Mouse (Mus musculus) WW6 (cell line): ENCODE measurements around the gene Gstp1.

Source experiments
- DNase-seq: peaks from one replicate; pipeline ENCODE4 v3.0.0-alpha.2; 2013; ENCODE audit warnings: low read depth, low spot score

The Gstp1 gene

DNA sequence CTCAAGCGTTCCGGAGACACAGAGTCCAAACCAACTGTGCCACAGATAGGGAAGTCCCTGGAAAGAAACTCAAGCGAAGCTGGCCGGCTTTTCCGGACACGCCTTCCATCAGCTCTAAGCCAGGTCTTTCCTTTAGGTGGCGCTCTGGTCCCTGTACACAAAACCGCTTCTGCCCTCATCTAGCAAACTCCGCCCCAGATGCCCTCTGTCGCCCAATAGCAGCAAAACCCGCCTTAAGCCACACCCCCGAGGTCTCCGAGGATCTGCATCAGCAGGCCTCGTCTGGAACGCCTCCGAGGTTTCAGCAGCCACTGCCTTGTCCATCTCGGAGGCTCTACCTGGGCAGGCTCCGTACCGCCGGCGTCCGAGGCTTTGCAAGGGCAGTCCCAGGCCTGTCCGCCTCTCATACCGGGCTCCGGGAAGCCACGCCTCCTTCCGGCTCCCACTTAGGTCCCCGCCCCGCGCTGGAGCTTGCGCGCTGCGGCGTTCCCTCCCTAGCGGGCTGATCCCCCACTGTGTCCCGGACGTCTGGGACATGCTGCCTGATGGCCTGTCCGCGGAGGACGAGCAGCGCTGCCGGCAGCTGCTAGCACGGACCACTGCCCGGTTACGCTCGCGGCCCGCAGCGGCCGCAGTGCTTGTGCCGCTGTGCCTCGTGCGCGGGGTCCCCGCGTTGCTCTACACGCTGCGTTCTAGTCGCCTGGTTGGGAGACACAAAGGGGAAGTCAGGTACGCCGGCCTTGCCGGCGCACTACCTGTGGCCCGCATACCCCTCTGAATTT, 37.5 kb downstream of the Gstp1 start, which contains the start of the genes Nudt8 and Gm49405:
Nudt8 (plus strand) TSS at position 462 of the 782 bp plus-strand sequence.
Gm49405 (plus strand) TSS at position 508 of the 782 bp plus-strand sequence.
- DNase-seq, result peak; percentile 90

DNA sequence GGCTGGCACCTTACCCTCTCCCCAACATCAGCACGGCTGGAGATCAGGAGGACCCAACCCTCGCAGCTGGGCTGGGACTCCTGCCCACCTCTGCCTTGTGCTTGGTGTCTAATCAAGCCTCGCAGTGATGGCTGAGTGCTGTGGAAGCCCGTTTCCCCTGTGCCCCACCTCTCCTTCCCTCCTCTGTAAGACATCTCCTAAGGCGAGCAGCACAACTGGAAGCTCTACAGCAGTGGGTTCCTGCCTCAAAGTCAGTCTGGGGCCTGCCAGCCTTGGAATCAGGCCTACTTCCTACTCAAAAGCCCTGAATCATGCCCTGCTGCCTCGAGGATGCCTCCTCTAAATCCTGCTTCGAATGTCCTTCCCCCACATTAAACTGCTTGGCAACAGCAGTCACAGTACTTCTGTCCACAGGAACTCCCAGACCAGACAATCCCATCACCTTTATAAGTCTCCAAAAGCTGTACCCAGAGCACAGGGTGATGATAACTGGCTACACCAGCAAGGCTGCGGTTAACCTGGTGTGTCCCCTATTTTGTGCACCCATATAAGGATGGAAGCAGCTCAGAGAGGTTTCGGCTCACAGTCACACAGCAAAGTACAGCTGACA, 38.6 kb downstream of the Gstp1 start:
- DNase-seq, result no peak

DNA sequence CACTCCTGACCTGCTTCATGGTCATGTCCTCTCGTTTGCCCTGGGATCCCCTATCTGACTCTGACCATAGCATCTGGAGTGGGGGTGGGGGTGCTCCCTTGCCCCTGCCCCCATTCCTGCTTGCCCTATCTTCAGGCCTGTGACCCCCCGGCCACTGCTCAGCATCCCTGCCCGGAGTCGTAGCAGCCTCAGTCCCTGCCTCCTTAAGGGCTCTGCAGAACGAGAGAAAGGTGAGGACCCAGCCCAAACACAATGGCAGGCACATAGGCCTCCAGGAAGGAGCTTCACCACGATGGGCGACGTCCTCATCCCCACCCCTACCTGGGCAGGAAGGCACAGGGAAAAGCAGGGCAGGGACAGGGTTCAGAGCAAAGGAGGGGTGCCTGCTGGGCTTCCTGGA, 39.5 kb downstream of the Gstp1 start:
- DNase-seq, result no peak

DNA sequence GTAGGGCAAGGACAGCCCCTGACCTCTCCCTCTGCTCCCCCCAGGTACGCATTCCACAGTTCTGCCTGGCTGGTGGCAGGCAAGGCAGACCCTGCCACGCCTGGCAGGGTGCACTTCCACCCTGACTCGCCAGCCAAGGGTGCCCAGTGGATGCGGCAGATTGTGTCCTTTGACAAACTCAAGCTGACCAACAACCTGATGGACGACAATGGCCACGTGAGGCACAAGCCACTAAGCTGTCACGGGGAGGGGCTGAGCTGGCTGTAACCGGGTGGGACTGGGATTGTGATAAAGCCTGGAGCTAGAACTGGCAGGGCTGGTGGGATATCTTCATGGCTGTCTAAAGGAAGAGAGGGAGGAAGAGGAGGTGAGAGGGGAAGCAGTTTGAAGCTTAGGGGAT, 40.6 kb downstream of the Gstp1 start:
- no peak for DNase-seq

DNA sequence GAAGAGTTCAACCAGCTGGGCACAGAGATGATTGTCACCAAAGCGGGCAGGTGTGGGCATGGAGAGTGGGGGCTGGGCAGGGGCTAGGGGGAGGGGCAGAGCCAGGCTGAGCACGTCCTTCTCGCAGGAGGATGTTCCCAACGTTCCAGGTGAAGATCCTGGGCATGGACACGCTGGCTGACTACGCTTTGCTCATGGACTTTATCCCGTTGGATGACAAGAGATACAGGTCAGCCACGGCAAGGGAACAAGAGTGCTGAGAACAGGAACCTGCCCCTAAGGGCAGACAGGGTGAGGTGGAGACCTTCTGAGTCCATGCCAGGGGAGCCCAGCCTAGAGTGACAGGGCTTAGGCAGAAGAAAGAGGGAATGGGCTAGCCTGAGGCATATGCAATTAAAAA, 41.0 kb downstream of the Gstp1 start:
- DNase-seq, result no peak

DNA sequence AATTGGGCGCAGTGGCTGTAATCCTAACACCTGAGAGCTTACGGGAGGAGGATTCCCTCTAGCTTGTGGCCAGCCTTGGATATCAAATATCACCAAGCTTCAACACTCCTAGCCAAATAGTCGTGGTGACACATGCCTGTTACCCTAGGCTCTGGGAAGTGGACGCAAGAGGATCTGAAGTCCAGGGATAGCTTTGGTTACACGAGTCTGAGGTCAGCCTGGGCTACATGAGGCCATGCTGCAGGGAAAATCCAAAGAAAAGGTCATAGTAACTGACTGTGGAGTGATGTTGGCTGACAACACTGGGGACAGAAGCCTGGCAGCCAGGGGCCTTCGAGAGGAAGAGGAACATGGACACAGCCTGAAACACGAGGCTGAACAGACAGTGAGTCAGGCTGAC, 41.7 kb downstream of the Gstp1 start:
- DNase-seq, result no peak

DNA sequence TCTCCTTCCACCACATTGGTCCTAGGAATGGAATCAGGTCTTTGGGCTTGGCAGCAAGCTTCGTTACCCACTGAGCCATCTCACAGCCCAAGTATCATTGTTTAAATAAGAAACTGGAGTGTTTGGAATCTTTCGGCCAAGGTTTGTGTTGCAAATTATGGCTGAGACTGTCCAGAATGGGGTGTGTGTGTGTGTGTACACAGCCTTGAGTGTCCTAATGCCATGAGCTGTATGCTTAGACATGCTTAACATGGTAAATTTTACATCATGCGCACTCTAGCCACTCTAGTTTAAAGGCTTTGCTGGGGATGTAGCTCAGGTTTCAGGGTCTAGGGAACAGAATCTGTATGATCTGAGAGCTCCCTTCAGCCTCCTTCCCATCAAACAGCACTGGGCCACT, 42.3 kb downstream of the Gstp1 start:
- DNase-seq, result no peak

DNA sequence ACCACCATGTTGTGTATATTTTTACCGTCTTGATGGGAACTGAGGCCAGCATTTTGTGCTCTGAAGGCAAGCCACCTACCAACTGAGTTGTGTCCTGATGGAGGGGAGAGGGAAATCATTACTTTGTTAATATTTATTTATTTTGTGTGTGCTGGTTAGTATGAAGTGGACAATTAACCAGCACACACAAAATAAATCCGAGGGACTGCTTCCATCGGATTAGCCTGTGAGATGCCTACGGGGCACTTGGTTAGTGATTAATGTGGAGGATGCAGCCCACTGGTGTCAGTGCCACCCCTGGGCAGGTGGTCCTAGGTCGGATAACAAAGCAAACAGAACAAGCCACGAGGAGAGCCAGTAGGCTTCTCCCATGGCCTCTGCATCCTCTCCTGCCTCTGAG, 42.9 kb downstream of the Gstp1 start:
- no peak for DNase-seq

DNA sequence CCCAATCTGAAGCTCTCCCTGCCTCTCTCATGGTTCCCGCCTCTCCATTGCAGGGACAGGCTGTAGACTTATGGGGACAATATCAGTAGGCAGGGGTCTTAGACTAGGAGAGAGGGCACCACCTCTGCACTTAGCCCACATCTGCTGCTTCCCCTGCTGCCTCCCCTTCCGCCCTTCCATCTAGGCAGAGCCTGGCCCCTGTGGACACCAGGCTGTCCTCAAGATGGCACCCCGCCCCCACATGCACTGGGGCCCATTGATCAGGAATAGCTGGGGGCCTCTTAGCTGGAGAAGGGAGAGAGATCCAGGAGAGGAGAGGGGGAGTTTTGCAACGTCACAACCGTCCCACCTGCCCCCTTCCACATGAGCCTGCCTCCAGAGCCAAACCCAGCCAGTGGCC, 45.4 kb downstream of the Gstp1 start, which contains the start of gene Tbx10:
Tbx10 (plus strand) TSS at position 337 of the 400 bp plus-strand sequence.
- no peak for DNase-seq

DNA sequence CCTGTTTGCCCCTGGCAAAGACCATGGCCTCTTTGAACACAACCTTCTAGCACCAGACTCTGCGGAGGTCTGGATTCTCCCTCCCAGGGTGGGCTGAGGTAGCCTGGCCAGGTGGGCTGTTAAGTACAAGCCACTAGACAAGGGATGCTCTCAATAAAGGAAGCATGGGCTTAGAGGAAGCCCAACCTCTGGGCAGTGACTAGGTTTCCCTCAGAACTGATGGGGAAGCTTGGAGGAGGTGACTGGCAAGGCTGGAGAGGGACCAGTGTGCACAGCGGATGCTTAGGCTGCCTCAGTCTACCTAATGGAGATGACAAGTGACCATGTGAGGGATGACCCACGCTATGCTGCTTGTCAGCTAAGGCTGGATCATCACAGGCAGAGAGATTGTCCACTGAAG, 45.8 kb downstream of the Gstp1 start:
- no peak for DNase-seq

DNA sequence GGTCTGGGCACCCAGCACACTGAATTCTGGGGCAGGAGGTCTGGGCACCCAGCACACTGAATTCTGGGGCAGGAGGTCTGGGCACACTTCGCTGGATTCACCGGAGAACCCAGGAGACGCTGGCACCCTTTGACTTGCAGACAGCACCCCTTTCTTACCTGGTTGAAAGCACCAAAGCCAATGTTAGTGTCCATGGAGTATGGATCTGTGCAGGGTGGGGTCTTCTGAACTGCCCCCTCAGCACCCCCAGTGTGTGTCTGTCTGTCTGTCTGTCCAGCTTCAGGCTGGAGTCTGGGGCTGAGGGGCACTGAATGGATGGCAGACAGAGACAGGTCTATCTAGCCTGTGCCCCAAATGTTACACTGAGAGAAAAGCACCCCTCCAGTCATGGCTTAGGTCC, 46.2 kb downstream of the Gstp1 start:
- no peak for DNase-seq

DNA sequence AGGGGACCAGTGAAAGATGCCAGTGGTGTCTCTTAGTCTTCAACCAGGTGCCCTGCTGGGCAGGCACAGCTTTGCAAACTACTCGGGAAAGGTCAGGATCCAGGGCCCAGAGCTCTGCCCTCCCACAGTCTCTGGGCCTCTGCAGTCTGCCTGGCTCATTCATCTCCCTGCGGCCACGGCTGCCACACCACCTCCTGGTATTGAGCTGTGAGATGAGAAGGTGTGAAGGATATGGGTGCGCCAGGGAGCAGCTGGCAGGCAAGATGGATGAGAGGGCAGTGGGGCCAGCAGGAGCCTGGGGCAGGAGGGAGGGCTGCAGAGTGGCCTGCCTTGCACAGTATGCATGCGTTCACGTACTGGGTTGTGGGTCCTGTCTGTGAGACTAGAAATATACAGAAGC, 47.0 kb downstream of the Gstp1 start:
- DNase-seq, result no peak

DNA sequence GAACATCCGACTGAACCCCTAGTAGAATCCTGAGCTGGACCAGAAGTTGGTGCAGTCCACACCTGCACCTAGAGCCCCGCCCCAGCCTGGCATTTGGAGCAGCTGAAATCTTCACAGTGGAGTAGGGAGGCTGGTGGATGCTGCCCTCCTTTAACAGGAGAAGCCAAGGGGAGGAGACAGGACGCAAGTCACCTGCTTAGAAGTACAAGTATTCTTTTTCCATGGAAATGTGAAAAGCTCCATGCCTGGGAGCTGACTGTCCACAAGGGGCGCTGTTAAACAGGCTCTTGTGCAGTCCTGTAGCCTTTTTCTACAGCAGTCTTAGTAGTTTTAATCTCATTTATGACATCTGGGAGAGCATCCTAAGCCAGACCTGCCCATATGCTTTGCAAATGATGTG, 49.0 kb downstream of the Gstp1 start:
- DNase-seq, result no peak

DNA sequence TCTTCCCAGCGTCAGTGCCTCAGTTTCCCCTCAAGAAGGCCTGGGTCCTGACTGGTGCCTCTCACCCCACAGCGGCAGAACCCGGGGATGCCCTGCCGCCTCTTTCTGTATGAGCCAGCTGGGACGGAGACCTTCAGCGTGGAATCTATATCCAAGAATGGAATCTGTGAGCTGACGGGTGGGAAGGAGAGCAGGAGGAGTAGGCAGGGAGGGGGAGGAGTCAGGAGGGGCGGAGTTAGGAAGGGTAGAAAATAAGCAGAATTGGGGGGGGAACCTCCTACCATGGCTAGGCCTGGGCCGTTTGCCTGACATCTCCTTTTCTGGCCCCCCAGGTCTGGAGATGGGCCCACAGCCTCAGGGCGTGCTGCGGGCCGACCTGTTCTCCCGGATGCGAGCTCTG, 49.7 kb downstream of the Gstp1 start:
- no peak for DNase-seq

DNA sequence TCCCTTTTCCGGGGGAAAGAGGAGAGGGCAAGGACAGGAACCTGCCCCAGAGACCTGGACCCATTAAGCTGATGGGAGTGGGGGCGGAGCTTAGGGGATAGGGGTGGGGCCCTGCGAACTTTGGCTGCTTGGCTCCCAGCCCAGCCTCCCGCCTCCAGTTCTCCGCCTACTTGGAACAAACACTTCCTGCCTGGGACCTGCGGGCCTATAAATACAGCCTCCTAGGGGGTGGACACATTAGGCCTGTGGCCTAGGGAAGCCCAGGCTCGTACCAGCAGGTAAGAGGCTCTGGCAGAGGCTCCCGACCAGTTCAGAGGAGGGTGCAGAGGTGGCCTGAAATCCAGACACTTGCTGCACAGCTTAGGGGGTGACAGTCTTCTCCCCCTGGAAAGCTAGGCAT, 51.5 kb downstream of the Gstp1 start, which contains the start of gene Acy3:
Acy3 (plus strand) TSS at position 237 of the 400 bp plus-strand sequence.
- DNase-seq, result no peak
